Mouse (Mus musculus): ENCODE data around the gene Eps8l3. TPM values are rescaled to one million over a fixed set of nuclear protein-coding genes. Genes with fewer than 3 reads are reported as not detected.

Gene Eps8l3
- polyA plus RNA-seq, 1 experiment from 2014 or later: 0.11 TPM

GRCm38 (mm10) chr3:107928691-107929090 lies 51.7 kb downstream of the Eps8l3 start:
- ATAC-seq (ENCODE audit: insufficient read depth, low FRiP score, low TSS enrichment) (no peak), DNase-seq (ENCODE audit: low spot score) (no peak)
- Histone ChIP-seq H3K9ac (ENCODE audit: low read length) (no peak overlapping the region), H3K4me1 (ENCODE audit: control insufficient read depth, insufficient read depth, low read length) (no peaks in the 10 kb centered on the region; the same call in 1 of the 2 replicates), H3K36me3 (ENCODE audit: control insufficient read depth, insufficient read depth, low read length) (no peaks in the 10 kb centered on the region), H3K4me2 (ENCODE audit: low read depth) (no peak overlapping the region), H3K27ac (ENCODE audit: low read depth, low read length) (no peak overlapping the region), H3K27me3 (ENCODE audit: control insufficient read depth, insufficient read depth, low read length) (no peaks in the 10 kb centered on the region), H3K4me3 (ENCODE audit: low read depth, low read length) (no peak overlapping the region), H3K9me3 (ENCODE audit: control insufficient read depth, low read length) (no peaks in the 10 kb centered on the region)
- 85% methylated on average over 11 of the region's 11 CpGs for WGBS

DNA sequence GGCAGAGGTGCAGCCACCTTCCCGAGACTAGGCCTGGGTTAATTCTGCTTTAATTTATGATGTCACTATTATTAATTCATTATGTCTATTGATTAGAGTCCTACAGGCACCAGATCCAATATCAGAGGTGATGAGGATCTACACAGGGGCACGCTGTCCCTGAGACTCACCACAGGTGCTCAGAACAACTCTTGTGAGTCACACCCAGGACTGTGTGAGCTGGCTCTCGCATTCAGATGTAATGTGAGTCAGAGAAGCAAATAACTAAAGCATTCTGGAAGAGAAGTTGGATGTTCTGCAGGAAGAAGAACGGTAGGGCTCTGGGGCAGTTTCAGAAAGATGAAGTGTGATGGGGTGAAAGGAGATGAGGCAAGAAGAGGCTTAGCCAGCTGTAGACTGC lies 52.2 kb downstream of the Eps8l3 start:
- H3K36me3 ChIP-seq (ENCODE audit: control insufficient read depth, insufficient read depth, low read length): no peaks in the 10 kb centered on the region
- 87% methylated on average over 4 of the region's 4 CpGs for WGBS
- no peaks in the 10 kb centered on the region for H3K9me3 ChIP-seq (ENCODE audit: control insufficient read depth, low read length)
- no peak overlapping the region for H3K4me2 ChIP-seq (ENCODE audit: low read depth)
- no peak overlapping the region for H3K4me3 ChIP-seq (ENCODE audit: low read depth, low read length)
- DNase-seq (ENCODE audit: low spot score) (no peak), ATAC-seq (ENCODE audit: insufficient read depth, low FRiP score, low TSS enrichment) (no peak)
- H3K27ac ChIP-seq (ENCODE audit: low read depth, low read length): no peak overlapping the region
- H3K27me3 ChIP-seq (ENCODE audit: control insufficient read depth, insufficient read depth, low read length): no peaks in the 10 kb centered on the region
- no peaks in the 10 kb centered on the region; the same call in 1 of the 2 replicates for H3K4me1 ChIP-seq (ENCODE audit: control insufficient read depth, insufficient read depth, low read length)
- no peak overlapping the region for H3K9ac ChIP-seq (ENCODE audit: low read length)

DNA sequence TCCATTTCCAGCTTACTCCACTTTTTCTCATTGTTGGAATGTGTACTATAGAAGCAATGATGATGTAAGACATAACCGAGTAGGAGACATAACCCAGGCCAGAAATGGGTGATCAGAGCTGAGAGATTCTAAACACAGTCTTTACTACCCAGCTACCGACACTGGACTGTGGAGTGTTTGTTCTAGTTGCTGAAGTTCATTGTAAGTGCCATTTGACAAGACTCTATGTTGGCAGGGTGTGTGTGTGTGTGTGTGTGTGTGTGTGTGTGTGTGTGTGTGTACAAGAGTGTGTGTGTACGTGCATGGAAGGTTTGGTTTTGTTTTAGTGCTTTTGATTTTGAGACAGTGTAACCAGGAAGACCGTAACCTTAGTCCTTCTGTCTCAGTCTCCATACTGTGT lies 52.7 kb downstream of the Eps8l3 start:
- H3K27ac ChIP-seq (ENCODE audit: low read depth, low read length): no peak overlapping the region
- no peak overlapping the region for H3K4me2 ChIP-seq (ENCODE audit: low read depth)
- no peaks in the 10 kb centered on the region for H3K36me3 ChIP-seq (ENCODE audit: control insufficient read depth, insufficient read depth, low read length)
- DNase-seq (ENCODE audit: low spot score): no peak
- H3K27me3 ChIP-seq (ENCODE audit: control insufficient read depth, insufficient read depth, low read length): no peaks in the 10 kb centered on the region
- 89% methylated on average over 4 of the region's 4 CpGs for WGBS
- ATAC-seq (ENCODE audit: insufficient read depth, low FRiP score, low TSS enrichment): no peak
- no peaks in the 10 kb centered on the region; the same call in 1 of the 2 replicates for H3K4me1 ChIP-seq (ENCODE audit: control insufficient read depth, insufficient read depth, low read length)
- H3K4me3 ChIP-seq (ENCODE audit: low read depth, low read length): no peak overlapping the region
- no peak overlapping the region for H3K9ac ChIP-seq (ENCODE audit: low read length)
- H3K9me3 ChIP-seq (ENCODE audit: control insufficient read depth, low read length): no peaks in the 10 kb centered on the region

- ATAC-seq (ENCODE audit: insufficient read depth, low FRiP score, low TSS enrichment) (peak; percentile 33), DNase-seq (ENCODE audit: low spot score) (peak; percentile 32)
- 85% methylated on average over 2 of the region's 2 CpGs for WGBS
- Histone ChIP-seq H3K27me3 (ENCODE audit: control insufficient read depth, insufficient read depth, low read length) (no peaks in the 10 kb centered on the region), H3K4me3 (ENCODE audit: low read depth, low read length) (0 out of 2 replicates have a peak overlapping the region, but pooled peaks have one; percentile 6), H3K4me2 (ENCODE audit: low read depth) (peak overlapping the region; percentile 32), H3K4me1 (ENCODE audit: control insufficient read depth, insufficient read depth, low read length) (no peaks in the 10 kb centered on the region; the same call in 1 of the 2 replicates), H3K27ac (ENCODE audit: low read depth, low read length) (peak overlapping the region; percentile 15; the same call in 1 of the 2 replicates), H3K9ac (ENCODE audit: low read length) (peak overlapping the region; percentile 16), H3K36me3 (ENCODE audit: control insufficient read depth, insufficient read depth, low read length) (no peaks in the 10 kb centered on the region), H3K9me3 (ENCODE audit: control insufficient read depth, low read length) (no peaks in the 10 kb centered on the region)
Observed at GRCm38 (mm10) chr3:107931134-107931533, 54.1 kb downstream of the Eps8l3 start.

DNA sequence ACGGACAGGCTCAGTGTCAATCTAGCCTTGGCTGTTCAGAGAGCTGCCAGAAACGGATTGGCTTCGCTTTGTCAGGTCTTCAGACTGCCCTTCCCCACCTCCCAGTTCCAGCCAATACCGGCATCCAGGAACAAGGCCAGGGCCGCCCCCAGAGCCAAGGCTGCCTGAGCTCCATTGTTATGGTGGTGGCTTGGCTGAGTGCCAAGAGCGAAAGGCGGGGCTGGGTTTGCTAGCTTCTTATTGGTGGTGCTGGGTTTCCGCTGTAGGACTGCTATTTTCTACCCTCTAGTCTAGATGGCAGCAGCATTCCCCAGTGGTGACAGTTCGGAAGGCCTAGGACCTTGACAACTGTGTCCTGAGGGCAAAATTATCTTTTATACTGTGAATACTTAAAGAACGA lies 54.6 kb downstream of the Eps8l3 start, which contains the start of gene Gstm7:
Gene Gstm7 (minus strand): TSS at position 148 of the 400 bp plus-strand sequence.
- H3K4me2 ChIP-seq (ENCODE audit: low read depth): peak within 1 kb of the TSS; percentile 32
- no peaks in the 10 kb centered on the region for H3K9me3 ChIP-seq (ENCODE audit: control insufficient read depth, low read length)
- H3K4me3 ChIP-seq (ENCODE audit: low read depth, low read length): 0 out of 2 replicates have a peak within 1 kb of the TSS, but pooled peaks have one; percentile 6
- H3K27me3 ChIP-seq (ENCODE audit: control insufficient read depth, insufficient read depth, low read length): no peaks in the 10 kb centered on the region
- peak within 1 kb of the TSS; percentile 15; the same call in 1 of the 2 replicates for H3K27ac ChIP-seq (ENCODE audit: low read depth, low read length)
- 8% methylated on average over 10 of the region's 10 CpGs for WGBS
- DNase-seq (ENCODE audit: low spot score) (peak; percentile 97), ATAC-seq (ENCODE audit: insufficient read depth, low FRiP score, low TSS enrichment) (peak; percentile 96)
- peak within 1 kb of the TSS; percentile 16 for H3K9ac ChIP-seq (ENCODE audit: low read length)
- no peaks in the 10 kb centered on the region for H3K36me3 ChIP-seq (ENCODE audit: control insufficient read depth, insufficient read depth, low read length)
- no peaks in the 10 kb centered on the region; the same call in 1 of the 2 replicates for H3K4me1 ChIP-seq (ENCODE audit: control insufficient read depth, insufficient read depth, low read length)

DNA sequence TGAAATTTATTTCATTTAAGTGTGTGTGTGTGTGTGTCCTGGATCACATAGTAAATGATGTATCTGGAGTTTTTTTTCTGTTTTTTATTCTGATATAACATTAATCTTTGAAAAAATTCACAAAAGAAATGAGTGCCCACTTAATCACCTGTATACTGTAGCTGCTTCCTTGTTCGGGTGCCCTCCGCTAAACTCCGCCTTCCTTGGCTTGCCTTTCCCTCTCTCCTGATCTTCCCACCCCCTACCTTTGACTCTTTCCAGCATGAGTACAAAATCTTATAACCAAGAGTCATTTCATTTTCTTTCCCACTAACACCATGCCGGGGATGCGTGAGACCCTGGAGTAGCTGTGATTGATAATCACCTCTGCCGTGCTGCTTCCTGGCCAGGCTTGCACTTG lies 55.1 kb downstream of the Eps8l3 start:
- 85% methylated on average over 6 of the region's 6 CpGs for WGBS
- Histone ChIP-seq H3K9me3 (ENCODE audit: control insufficient read depth, low read length) (no peaks in the 10 kb centered on the region), H3K27ac (ENCODE audit: low read depth, low read length) (no peak overlapping the region), H3K4me1 (ENCODE audit: control insufficient read depth, insufficient read depth, low read length) (no peaks in the 10 kb centered on the region; the same call in 1 of the 2 replicates), H3K36me3 (ENCODE audit: control insufficient read depth, insufficient read depth, low read length) (no peaks in the 10 kb centered on the region), H3K9ac (ENCODE audit: low read length) (no peak overlapping the region), H3K4me3 (ENCODE audit: low read depth, low read length) (no peak overlapping the region), H3K27me3 (ENCODE audit: control insufficient read depth, insufficient read depth, low read length) (no peaks in the 10 kb centered on the region), H3K4me2 (ENCODE audit: low read depth) (no peak overlapping the region)
- peak; percentile 21; the same call in 1 of the 2 replicates for ATAC-seq (ENCODE audit: insufficient read depth, low FRiP score, low TSS enrichment)
- no peak for DNase-seq (ENCODE audit: low spot score)

DNA sequence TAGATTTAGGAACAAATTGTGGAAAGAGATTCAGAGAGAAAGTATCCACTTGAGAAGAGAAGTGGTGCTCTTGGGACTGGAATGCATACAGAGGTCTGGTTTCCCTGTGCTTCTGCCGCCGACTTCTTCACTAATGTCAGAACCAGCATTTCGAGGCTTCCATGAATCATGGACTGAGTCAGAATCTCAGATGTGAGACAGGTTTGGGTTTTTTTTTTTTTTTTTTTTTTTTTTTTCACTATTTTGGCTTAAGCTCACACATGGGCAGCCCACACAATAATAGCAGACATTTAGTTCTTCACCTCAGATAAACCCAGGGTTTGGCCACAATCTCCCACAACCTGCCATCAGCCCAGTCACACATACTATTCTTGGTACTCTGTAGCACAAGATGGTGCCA lies 58.2 kb downstream of the Eps8l3 start:
- H3K36me3 ChIP-seq (ENCODE audit: control insufficient read depth, insufficient read depth, low read length): no peaks in the 10 kb centered on the region
- no peak overlapping the region for H3K4me2 ChIP-seq (ENCODE audit: low read depth)
- DNase-seq (ENCODE audit: low spot score) (no peak), ATAC-seq (ENCODE audit: insufficient read depth, low FRiP score, low TSS enrichment) (no peak)
- no peak overlapping the region for H3K27ac ChIP-seq (ENCODE audit: low read depth, low read length)
- no peak overlapping the region for H3K9ac ChIP-seq (ENCODE audit: low read length)
- H3K27me3 ChIP-seq (ENCODE audit: control insufficient read depth, insufficient read depth, low read length): no peaks in the 10 kb centered on the region
- no peaks in the 10 kb centered on the region for H3K9me3 ChIP-seq (ENCODE audit: control insufficient read depth, low read length)
- 90% methylated on average over 3 of the region's 3 CpGs for WGBS
- H3K4me1 ChIP-seq (ENCODE audit: control insufficient read depth, insufficient read depth, low read length): no peaks in the 10 kb centered on the region; the same call in 1 of the 2 replicates
- no peak overlapping the region for H3K4me3 ChIP-seq (ENCODE audit: low read depth, low read length)

DNA sequence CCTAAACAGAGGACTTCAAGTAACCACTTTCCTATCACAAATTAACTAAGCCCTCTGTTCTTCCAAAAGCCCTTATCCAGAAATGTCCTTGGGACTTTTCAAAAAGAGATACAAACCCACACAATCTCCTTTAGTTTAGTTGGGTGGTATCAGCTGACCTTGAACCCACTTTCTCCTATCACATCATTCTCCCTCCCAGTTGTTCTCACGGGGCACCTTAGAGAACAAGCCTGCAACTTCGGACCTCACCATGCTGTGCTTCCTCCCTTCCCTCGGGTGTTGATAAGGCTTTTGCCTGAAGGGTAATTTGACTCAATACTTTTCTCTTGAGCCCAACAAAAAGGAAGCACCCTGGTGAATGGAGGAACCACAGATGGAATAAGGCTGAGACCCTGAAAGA lies 58.9 kb downstream of the Eps8l3 start:
- WGBS: 66% methylated on average over 3 of the region's 3 CpGs
- H3K36me3 ChIP-seq (ENCODE audit: control insufficient read depth, insufficient read depth, low read length): no peaks in the 10 kb centered on the region
- no peak overlapping the region for H3K27ac ChIP-seq (ENCODE audit: low read depth, low read length)
- H3K4me2 ChIP-seq (ENCODE audit: low read depth): no peak overlapping the region
- H3K27me3 ChIP-seq (ENCODE audit: control insufficient read depth, insufficient read depth, low read length): no peaks in the 10 kb centered on the region
- H3K9me3 ChIP-seq (ENCODE audit: control insufficient read depth, low read length): no peaks in the 10 kb centered on the region
- H3K4me3 ChIP-seq (ENCODE audit: low read depth, low read length): no peak overlapping the region
- no peak overlapping the region for H3K9ac ChIP-seq (ENCODE audit: low read length)
- DNase-seq (ENCODE audit: low spot score): no peak
- no peaks in the 10 kb centered on the region; the same call in 1 of the 2 replicates for H3K4me1 ChIP-seq (ENCODE audit: control insufficient read depth, insufficient read depth, low read length)
- no peak for ATAC-seq (ENCODE audit: insufficient read depth, low FRiP score, low TSS enrichment)

- H3K36me3 ChIP-seq (ENCODE audit: control insufficient read depth, insufficient read depth, low read length): no peaks in the 10 kb centered on the region
- 51% methylated on average over 3 of the region's 3 CpGs for WGBS
- ATAC-seq (ENCODE audit: insufficient read depth, low FRiP score, low TSS enrichment): no peak
- H3K9ac ChIP-seq (ENCODE audit: low read length): no peak overlapping the region
- H3K4me3 ChIP-seq (ENCODE audit: low read depth, low read length): no peak overlapping the region
- no peaks in the 10 kb centered on the region for H3K9me3 ChIP-seq (ENCODE audit: control insufficient read depth, low read length)
- H3K27ac ChIP-seq (ENCODE audit: low read depth, low read length): no peak overlapping the region
- H3K4me2 ChIP-seq (ENCODE audit: low read depth): no peak overlapping the region
- peak; percentile 62 for DNase-seq (ENCODE audit: low spot score)
- H3K27me3 ChIP-seq (ENCODE audit: control insufficient read depth, insufficient read depth, low read length): no peaks in the 10 kb centered on the region
- no peaks in the 10 kb centered on the region for H3K4me1 ChIP-seq (ENCODE audit: control insufficient read depth, insufficient read depth, low read length)
Observed at GRCm38 (mm10) chr3:107939403-107939802, 62.4 kb downstream of the Eps8l3 start.
